Mouse (Mus musculus) lung, embryonic 15.5 days (tissue): ENCODE measurements around the gene Nr1d1. TPM values are rescaled to one million over a fixed set of nuclear protein-coding genes. Genes with fewer than 3 reads are reported as not detected.

Experiments used
- ATAC-seq: fragments of 200-750 bp; cut with Nextera tagmentation; 2 replicates; pipeline ENCODE4 v1.8.0; 2017; ENCODE audit warnings: moderate number of reproducible peaks, borderline replicate concordance; ENCODE audit not compliant: low FRiP score, low TSS enrichment; ENCODE audit errors: extremely low read depth
- H3K27ac ChIP-seq: fragments of 300-500 bp; sonication (generic); 2 replicates; pipeline ENCODE4 v1.5.1; 2015; ENCODE audit warnings: moderate library complexity, mild to moderate bottlenecking, inconsistent platforms
- H3K27me3 ChIP-seq: fragments of 300-500 bp; sonication (generic); 2 replicates; pipeline ENCODE4 v1.6.1; 2015; ENCODE audit warnings: inconsistent platforms
- H3K36me3 ChIP-seq: fragments of 300-500 bp; sonication (generic); 2 replicates; pipeline ENCODE4 v1.6.1; 2015; ENCODE audit warnings: inconsistent platforms
- H3K4me1 ChIP-seq: fragments of 300-500 bp; sonication (generic); 2 replicates; pipeline ENCODE4 v1.6.1; 2015; ENCODE audit warnings: inconsistent platforms
- H3K4me2 ChIP-seq: fragments of 300-500 bp; sonication (generic); 2 replicates; pipeline ENCODE4 v1.6.1; 2015; ENCODE audit warnings: inconsistent platforms, mild to moderate bottlenecking, moderate library complexity
- H3K4me3 ChIP-seq: fragments of 300-500 bp; sonication (generic); 2 replicates; pipeline ENCODE4 v1.5.1; 2015; ENCODE audit warnings: mild to moderate bottlenecking, inconsistent platforms
- H3K9ac ChIP-seq: fragments of 300-500 bp; sonication (generic); 2 replicates; pipeline ENCODE4 v1.6.1; 2015; ENCODE audit warnings: inconsistent platforms
- H3K9me3 ChIP-seq: fragments of 300-500 bp; sonication (generic); 2 replicates; pipeline ENCODE4 v1.6.1; 2016; ENCODE audit warnings: inconsistent platforms
- WGBS: fragments of 180-500 bp; shearing (Covaris S2); methylation state at CpG from one replicate; pipeline ENCODE4 v1.1.7; 2015; 5-methylcytosine and 5-hydroxymethylcytosine counted together
- polyA plus RNA-seq: library from polyadenylated mRNA; unstranded; fragments of >200 nt; fragmentation: Nextera tagmentation; extraction: Ambion mirVana; gene quantifications from 2 replicates; pipeline ENCODE4 v1.2.1, GENCODE M21; 2015

The Nr1d1 gene
- polyA plus RNA-seq, 1 experiment from 2014 or later, result 1.5 TPM

DNA sequence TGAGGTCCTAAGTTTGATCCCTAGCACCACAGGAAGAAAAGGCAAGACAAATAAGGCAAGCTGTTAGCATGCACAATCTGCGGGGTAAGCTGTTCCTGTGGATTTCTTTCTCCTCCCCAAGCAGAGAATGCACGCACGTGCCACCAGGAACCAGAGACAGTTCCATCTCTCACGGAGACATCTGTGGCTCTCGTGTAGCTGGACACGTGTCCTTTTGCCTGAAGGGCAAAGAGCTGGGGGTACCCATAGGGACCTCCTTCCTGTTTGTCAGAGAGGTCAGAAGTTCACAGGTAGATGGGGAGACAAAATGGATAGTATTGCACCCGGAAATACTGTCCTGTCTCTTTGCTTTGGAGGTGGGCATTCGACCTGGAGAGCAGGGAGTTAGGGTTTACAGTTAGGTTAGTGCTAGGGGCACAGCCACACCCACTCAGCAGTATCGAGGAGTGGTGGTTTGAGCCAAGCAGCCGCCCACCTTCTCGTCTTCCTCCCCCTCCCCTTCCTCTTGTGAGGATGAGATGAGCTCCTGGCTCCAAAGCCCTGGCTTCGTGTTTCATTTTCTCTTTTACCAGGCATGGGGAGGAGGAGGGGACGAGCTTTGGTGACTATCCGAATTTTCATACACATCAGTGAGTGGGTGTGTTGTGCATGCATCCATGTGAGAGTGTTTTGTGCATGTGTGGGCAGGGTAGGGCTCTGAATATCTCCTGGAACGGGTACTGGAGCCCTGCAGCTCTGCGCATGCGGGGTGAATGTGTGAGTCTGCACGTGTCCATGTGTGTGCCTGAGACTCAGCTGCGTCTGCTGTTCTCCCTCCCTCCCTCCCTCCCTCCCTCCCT lies 28.1 kb downstream of the Nr1d1 start:
- H3K9ac ChIP-seq, result 0 out of 2 replicates have a peak overlapping the region, but pooled peaks have one; percentile 22
- no peaks in the 10 kb centered on the region for H3K9me3 ChIP-seq
- H3K36me3 ChIP-seq, result no peaks in the 10 kb centered on the region
- H3K27ac ChIP-seq, result peak overlapping the region; percentile 79
- ATAC-seq, result peak; percentile 35; the same call in 1 of the 2 replicates
- H3K27me3 ChIP-seq, result no peaks in the 10 kb centered on the region
- H3K4me1 ChIP-seq, result peaks cover 92% of the 10 kb centered on the region
- H3K4me2 ChIP-seq, result peak overlapping the region; percentile 53
- H3K4me3 ChIP-seq, result peak overlapping the region; percentile 16
- 5% methylated on average over 19 of the region's 19 CpGs for WGBS

DNA sequence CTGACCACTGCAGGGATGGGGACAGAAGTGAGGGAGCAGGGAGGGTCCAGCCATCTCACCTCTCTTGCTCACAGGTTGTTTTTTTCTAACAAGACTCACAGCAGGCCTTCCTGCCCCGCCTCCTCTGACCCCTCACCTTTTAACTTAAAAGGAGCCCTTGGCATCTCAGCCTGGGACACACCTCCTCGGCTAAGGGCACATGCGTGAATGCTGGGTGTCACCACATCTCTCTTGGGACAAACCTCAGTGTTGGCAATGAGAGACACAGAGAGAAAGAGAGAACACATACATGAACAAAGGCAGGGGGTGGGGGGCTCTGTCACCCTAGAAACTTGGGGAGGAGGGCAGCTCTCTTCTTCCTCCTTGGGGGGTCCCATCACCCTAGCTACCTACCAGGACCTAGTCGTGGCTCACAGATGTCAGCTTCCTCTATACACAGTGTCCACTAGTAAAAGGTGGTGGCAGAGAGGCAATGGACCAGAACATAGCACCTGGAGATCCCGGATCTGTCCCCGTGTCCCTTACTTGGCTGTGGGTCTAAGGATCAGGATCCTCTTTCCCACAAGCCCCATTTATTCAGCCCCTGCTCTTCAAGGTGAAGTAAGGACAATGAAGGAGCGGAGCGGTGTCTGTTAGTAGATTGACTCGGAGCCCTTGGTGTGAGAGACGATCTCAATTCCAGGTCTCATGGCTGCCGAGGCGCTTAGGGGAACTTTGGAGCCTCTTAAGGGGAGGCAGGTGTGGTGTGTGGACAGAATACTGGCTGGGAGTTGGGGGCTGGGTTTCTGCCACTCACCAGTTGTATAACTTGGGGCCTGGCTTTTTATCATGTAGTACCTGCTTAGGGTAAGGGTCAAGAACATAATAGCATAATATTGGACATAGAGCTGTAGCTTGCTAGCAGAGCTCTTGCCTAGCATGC lies 28.9 kb downstream of the Nr1d1 start:
- H3K9me3 ChIP-seq, result no peaks in the 10 kb centered on the region
- H3K36me3 ChIP-seq, result no peaks in the 10 kb centered on the region
- peak overlapping the region; percentile 53 for H3K4me2 ChIP-seq
- WGBS, result 41% methylated on average over 12 of the region's 12 CpGs
- no peaks in the 10 kb centered on the region for H3K27me3 ChIP-seq
- H3K27ac ChIP-seq, result peak overlapping the region; percentile 79
- H3K9ac ChIP-seq, result peak overlapping the region; percentile 22; the same call in 1 of the 2 replicates
- peaks cover 86% of the 10 kb centered on the region for H3K4me1 ChIP-seq
- H3K4me3 ChIP-seq, result no peak overlapping the region
- no peak for ATAC-seq

DNA sequence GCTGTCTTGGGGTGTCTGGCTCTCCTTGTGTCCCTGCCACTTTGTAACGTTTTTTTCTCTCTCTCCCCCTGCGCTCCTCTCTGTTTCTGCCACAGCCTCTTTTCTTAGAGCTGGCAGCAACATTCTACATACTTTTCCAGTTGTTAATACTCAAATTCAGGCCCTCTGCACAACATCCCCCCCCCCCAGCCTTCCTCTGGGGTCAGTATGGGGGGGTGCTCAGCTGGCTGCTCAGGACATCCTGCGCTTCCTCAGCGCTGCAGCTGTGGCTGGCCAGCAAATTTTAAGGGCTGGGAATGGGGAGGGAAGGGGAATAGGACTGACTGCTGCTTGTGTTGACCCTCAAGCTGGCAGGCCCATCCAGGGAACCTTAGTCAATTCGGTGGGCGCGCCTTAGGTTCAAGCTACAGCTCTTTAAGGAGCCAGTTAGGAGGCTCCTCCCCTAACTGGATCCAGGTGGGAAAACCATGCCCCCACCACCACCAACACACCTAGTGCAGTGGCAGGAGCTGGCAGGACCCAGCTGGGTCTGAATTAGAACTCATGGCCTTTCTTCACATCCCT lies 30.6 kb downstream of the Nr1d1 start:
- peak overlapping the region; percentile 93 for H3K4me3 ChIP-seq
- H3K4me2 ChIP-seq, result peak overlapping the region; percentile 92
- no peak for ATAC-seq
- H3K9ac ChIP-seq, result peak overlapping the region; percentile 7; the same call in 1 of the 2 replicates
- no peaks in the 10 kb centered on the region for H3K27me3 ChIP-seq
- H3K27ac ChIP-seq, result peak overlapping the region; percentile 97
- H3K36me3 ChIP-seq, result no peaks in the 10 kb centered on the region
- H3K4me1 ChIP-seq, result peaks cover 86% of the 10 kb centered on the region
- 20% methylated on average over 7 of the region's 7 CpGs for WGBS
- no peaks in the 10 kb centered on the region for H3K9me3 ChIP-seq

DNA sequence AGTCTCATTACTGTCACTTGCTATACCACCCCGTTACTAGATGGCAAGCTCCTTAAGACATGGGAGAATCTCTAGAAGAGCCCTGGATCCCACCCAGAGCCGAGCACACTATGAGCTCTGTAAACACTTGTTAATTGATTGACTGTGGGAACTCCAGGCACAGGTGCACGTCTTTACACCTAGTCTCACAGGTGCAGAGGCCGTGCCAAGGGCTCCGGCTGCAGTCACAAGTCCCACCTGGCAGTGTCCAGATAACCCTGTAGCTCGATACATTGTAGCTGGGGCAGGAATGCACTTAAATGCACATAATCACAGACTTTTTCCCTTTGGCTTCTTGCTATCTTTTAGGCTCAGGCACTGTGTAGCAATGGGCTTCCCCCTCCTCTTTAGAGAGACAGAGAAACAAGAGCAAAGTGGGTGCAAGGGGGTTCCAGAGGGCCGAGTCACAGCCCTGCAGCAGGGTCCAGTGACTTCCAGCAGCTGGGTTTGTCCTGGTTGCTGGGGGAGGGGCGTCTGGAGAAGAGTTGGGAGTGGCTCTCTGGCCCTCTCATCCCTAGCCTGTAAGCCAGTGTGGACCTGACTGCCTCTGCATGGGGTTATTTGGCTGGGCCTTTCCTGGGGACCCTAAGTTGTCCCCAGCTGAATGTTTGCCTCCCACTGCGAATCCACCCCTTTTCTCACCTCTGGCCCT lies 31.3 kb downstream of the Nr1d1 start:
- H3K9ac ChIP-seq, result peak overlapping the region; percentile 94
- 4% methylated on average over 9 of the region's 9 CpGs for WGBS

DNA sequence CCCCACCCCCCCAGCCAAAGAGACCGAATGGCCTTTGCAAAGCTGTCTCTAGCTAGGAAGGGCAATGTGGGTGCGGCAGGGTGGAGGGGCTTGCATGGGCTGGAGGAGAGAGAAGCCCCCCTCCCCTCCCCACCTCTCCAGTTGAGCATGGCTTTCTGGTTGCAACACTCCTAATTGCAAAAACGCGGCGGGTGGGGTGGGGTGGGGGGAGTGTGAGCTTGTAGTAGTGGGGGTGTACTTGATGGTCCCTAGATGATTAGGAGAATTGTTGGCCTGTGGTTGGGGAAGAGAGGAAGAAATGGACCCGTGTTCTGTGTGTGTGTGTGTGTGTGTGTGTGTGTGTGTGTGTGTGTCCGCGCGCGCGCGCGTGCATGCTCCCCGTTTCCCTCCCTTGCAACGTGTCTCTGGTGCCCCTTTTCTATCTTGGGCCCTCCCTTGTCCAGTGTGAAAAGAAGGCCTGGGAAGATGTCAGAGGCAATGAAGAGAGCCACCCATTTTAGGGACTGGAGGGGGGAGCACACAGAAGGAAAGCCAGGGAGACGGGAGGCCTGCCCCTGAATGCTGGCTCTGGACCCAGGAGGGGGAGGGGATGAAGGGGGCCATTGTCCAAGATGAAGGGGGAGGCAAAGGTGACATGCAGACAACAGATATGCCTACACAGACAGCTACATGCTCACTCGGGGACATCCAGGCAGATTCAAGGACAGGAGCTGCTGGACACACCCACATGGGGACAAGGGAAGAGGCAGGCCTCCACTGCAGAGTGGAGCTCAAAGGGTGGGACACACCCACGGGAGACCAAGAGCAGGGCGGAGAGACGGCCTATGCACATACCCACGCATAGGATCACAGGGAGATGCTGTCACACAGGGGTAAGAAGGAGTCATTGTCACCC lies 32.5 kb downstream of the Nr1d1 start:
- no peaks in the 10 kb centered on the region for H3K36me3 ChIP-seq
- H3K4me3 ChIP-seq, result peak overlapping the region; percentile 93
- H3K4me1 ChIP-seq, result peaks cover 67% of the 10 kb centered on the region
- 2% methylated on average over 21 of the region's 21 CpGs for WGBS
- H3K27ac ChIP-seq, result peak overlapping the region; percentile 97
- H3K9ac ChIP-seq, result peak overlapping the region; percentile 94
- H3K4me2 ChIP-seq, result peak overlapping the region; percentile 92
- H3K27me3 ChIP-seq, result no peaks in the 10 kb centered on the region
- peak; percentile 13; the same call in 1 of the 2 replicates for ATAC-seq
- H3K9me3 ChIP-seq, result no peaks in the 10 kb centered on the region

More for the DNA sequence above, 31.3 kb downstream of the Nr1d1 start:
- ATAC-seq, result peak; percentile 16; the same call in 1 of the 2 replicates
- Histone ChIP-seq H3K4me3 (peak overlapping the region; percentile 93), H3K27me3 (no peaks in the 10 kb centered on the region), H3K4me1 (peaks cover 78% of the 10 kb centered on the region), H3K27ac (peak overlapping the region; percentile 97), H3K36me3 (no peaks in the 10 kb centered on the region), H3K4me2 (peak overlapping the region; percentile 92), H3K9me3 (no peaks in the 10 kb centered on the region)

DNA sequence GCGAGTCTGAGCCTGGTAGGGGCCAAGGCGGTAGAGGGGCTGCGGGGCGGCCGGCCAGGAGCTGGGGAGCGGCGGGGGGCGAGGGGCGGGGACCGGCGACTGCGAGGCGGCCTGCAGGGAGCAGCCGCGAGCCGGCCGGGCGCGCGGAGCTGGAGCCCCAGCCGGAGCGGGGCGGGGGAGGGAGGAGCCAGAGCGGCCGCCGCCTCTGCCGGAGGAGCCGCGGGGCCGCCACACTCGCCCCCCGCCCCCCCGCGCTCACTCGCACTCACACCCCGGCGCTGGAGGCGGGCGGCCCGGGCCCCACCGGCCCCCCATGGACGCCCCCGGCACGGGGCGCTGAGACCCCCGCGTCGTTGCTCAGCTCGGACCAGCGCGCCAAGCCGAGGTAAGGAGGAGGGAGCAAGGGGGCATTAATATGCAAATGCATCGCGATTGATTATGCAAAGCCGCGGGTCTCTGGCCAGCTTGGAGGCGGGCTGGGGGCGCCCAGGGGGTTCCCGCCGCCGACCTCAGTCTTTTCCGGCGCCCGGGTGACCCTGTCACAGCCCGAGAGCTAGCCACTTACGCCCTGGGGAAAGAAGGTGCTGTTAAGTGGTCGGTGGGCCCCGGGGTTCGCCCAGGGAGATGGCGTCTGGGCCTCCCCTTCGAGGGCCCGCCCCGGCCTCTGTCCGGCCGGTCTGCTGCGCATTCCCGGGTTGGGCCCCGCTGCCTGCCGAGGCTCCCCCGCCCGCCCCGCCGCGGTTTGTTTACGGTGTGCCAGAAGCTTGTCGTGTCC lies 33.3 kb downstream of the Nr1d1 start:
- H3K9ac ChIP-seq, result peak overlapping the region; percentile 94
- H3K27ac ChIP-seq, result peak overlapping the region; percentile 97
- H3K4me1 ChIP-seq, result peaks cover 60% of the 10 kb centered on the region
- H3K4me2 ChIP-seq, result peak overlapping the region; percentile 92
- H3K4me3 ChIP-seq, result peak overlapping the region; percentile 93
- no peaks in the 10 kb centered on the region for H3K36me3 ChIP-seq
- H3K27me3 ChIP-seq, result no peaks in the 10 kb centered on the region
- peak; percentile 73 for ATAC-seq
- no peaks in the 10 kb centered on the region for H3K9me3 ChIP-seq
- under 1% methylated on average over 68 of the region's 86 CpGs for WGBS

DNA sequence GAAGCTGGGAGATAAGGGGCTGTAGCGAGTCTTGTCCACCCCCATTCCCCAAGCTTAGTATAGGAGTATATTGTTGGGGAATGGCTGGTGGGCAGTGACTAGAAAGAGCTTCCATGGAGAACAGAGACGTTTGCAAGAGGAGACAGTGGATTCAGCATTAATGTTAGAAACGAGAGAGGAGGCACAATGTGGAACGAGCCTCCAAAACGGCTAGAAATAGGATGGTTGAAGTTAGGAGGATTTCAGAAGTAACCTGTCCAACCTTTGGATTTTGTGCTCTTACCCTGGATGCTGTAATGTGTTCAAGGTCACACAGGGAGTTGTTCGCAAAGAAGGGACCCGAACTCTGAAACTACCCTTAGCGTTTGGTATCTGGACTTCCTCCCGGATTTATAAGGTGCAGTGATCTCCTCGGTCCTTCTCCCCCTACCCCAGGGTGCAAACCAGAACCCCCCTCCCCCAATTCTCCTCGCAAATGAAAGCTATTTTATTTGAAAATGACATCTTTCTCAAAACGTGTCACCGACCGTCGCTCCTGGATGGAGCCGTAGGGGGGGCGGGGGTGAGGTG lies 34.0 kb downstream of the Nr1d1 start:
- H3K4me2 ChIP-seq, result peak overlapping the region; percentile 92
- peaks cover 53% of the 10 kb centered on the region for H3K4me1 ChIP-seq
- peak overlapping the region; percentile 94 for H3K9ac ChIP-seq
- no peak for ATAC-seq
- H3K4me3 ChIP-seq, result peak overlapping the region; percentile 93
- 1% methylated on average over 17 of the region's 17 CpGs for WGBS
- peak overlapping the region; percentile 97 for H3K27ac ChIP-seq
- H3K27me3 ChIP-seq, result no peaks in the 10 kb centered on the region
- no peaks in the 10 kb centered on the region for H3K9me3 ChIP-seq
- no peaks in the 10 kb centered on the region for H3K36me3 ChIP-seq

DNA sequence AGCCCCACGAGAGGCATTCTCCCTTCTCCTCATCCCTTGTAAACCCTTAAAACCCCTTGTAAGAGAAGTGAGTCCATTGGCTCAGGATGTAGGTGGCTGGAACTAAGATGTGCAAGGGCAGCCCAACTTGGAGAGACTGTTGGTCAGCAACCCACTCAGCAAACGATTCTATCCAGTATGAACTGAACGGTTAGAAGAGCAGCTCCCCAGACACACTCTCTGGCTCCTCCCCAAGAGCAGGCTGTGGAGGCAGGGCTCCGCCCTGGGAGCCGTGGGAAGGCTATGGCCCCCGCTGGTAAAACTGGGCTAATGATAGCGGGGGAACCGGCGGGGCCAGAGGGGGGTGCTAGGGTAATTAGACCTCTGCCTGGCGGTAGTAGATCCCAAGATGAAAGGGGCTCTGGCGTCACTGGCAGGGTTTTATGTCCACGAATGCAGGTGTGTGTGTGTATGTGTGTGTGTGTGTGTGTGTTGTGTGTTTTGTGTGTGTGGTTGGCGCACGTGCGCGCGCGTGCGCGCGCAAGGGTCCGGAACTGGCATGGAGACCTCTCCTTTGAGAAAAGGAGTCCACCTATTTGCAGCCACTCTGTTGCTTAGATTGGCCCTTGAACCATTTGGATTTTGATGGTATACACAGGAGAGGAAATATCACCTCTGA lies 34.6 kb downstream of the Nr1d1 start, which contains the start of gene Thra:
Gene Thra, plus strand, starts transcription at position 246 of the 658 bp plus-strand sequence.
- Histone ChIP-seq H3K27ac (peak within 1 kb of the TSS; percentile 97), H3K9ac (peak within 1 kb of the TSS; percentile 94), H3K36me3 (no peaks in the 10 kb centered on the region), H3K9me3 (no peaks in the 10 kb centered on the region), H3K27me3 (no peaks in the 10 kb centered on the region), H3K4me2 (peak within 1 kb of the TSS; percentile 92), H3K4me3 (peak within 1 kb of the TSS; percentile 93), H3K4me1 (peaks cover 47% of the 10 kb centered on the region)
- WGBS, result under 1% methylated on average over 22 of the region's 22 CpGs
- peak; percentile 67 for ATAC-seq

DNA sequence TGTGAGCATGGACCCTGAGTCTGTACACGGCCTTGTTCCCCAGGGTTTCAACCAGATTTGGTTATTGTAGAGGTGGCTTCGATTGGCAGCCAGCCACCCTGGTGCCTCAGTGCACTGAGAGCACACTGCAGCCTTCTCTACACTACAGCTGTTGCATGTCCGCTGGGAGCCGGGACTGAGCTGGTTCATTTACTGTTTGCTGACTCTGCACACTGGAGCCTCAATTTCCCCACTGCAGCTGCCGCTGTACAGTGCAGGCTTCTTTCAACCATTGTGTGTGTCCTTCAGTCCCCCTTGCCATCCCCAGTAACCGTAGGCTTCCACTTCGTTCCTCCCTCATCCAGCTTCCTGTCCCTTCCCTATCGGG lies 35.1 kb downstream of the Nr1d1 start:
- Histone ChIP-seq H3K27me3 (no peaks in the 10 kb centered on the region), H3K9ac (peak overlapping the region; percentile 94), H3K9me3 (no peaks in the 10 kb centered on the region), H3K27ac (peak overlapping the region; percentile 97), H3K4me1 (peaks cover 42% of the 10 kb centered on the region), H3K4me3 (peak overlapping the region; percentile 93), H3K36me3 (no peaks in the 10 kb centered on the region), H3K4me2 (peak overlapping the region; percentile 92)
- ATAC-seq, result peak; percentile 32; the same call in 1 of the 2 replicates
- 8% methylated on average over 8 of the region's 8 CpGs for WGBS
